Mouse (Mus musculus): Measurements from ENCODE around the gene Casz1.

GRCm38 (mm10) chr4:148906806-148907205 is 102.6 kb downstream of the Casz1 start:
- no peak for TF ChIP-seq CTCF (IDR thresholded peaks at IDR 0.05)
- no peak for TF ChIP-seq EP300 (IDR thresholded peaks at IDR 0.05; ENCODE audit: insufficient read depth, low read depth, low read length)
- no peak for TF ChIP-seq POLR2A (IDR thresholded peaks at IDR 0.05; ENCODE audit: insufficient read depth, low read depth, low read length)

Data from heart, adult 2 months (tissue).